Mouse (Mus musculus) thymus, postnatal 36 days (tissue): ENCODE data around the gene Tet1.
"Not testable (repeated sequence)": the region's sequence is repeated elsewhere in the genome, so short reads cannot be mapped to it uniquely, and the experiment has no call there.

Source experiments
- DNase-seq, 2 experiments: peaks; one replicate each; pipeline ENCODE4 v3.0.0; 2022; ENCODE audit warnings: mixed read lengths in 2 of 2

Gene Tet1

GRCm38 (mm10) chr10:62908896-62909295 is at the start of gene Tet1:
Gene Tet1 (minus strand): TSS chr10:62908996.
- not testable (repeated sequence) for DNase-seq

- DNase-seq, result no peak
Observed at GRCm38 (mm10) chr10:62948551-62948950, 39.8 kb upstream of the Tet1 start.

GRCm38 (mm10) chr10:62946738-62947471 is 38.1 kb upstream of the Tet1 start, which contains the start of gene Dna2:
Gene Dna2 (plus strand): TSS chr10:62947026.
- DNase-seq, result peak; percentile 71 to 81

- no peak for DNase-seq
Observed at GRCm38 (mm10) chr10:62944975-62945580, 36.3 kb upstream of the Tet1 start.

- no peak for DNase-seq
Observed at GRCm38 (mm10) chr10:62932381-62932780, 23.6 kb upstream of the Tet1 start.

- no peak for DNase-seq
Observed at GRCm38 (mm10) chr10:62924096-62924635, 15.4 kb upstream of the Tet1 start.

- DNase-seq, result no peak
Observed at GRCm38 (mm10) chr10:62920766-62921156, 12.0 kb upstream of the Tet1 start.

- peak; percentile 88 to 92 for DNase-seq
Observed at GRCm38 (mm10) chr10:62919925-62920765, 11.3 kb upstream of the Tet1 start, which contains the start of gene Slc25a16. Gene Slc25a16 (plus strand): TSS chr10:62920633.

GRCm38 (mm10) chr10:62918985-62919384 is 10.2 kb upstream of the Tet1 start:
- no peak for DNase-seq

- DNase-seq, result no peak
Observed at GRCm38 (mm10) chr10:62911120-62911519, 2.3 kb upstream of the Tet1 start.

- no peak for DNase-seq
Observed at GRCm38 (mm10) chr10:62906336-62906735, 2.5 kb downstream of the Tet1 start.

- DNase-seq, result no peak
Observed at GRCm38 (mm10) chr10:62902829-62903228, 6.0 kb downstream of the Tet1 start.

- DNase-seq, result no peak
Observed at GRCm38 (mm10) chr10:62901826-62902225, 7.0 kb downstream of the Tet1 start.

GRCm38 (mm10) chr10:62900144-62900543 is 8.7 kb downstream of the Tet1 start:
- no peak for DNase-seq

GRCm38 (mm10) chr10:62898061-62898460 is 10.7 kb downstream of the Tet1 start:
- DNase-seq, result no peak

- DNase-seq, result no peak
Observed at GRCm38 (mm10) chr10:62897437-62897836, 11.4 kb downstream of the Tet1 start.

GRCm38 (mm10) chr10:62896774-62897173 is 12.0 kb downstream of the Tet1 start:
- no peak for DNase-seq

GRCm38 (mm10) chr10:62896035-62896434 is 12.8 kb downstream of the Tet1 start:
- no peak for DNase-seq

- no peak for DNase-seq
Observed at GRCm38 (mm10) chr10:62895386-62895785, 13.4 kb downstream of the Tet1 start.

- DNase-seq, result no peak
Observed at GRCm38 (mm10) chr10:62894447-62894846, 14.3 kb downstream of the Tet1 start.

GRCm38 (mm10) chr10:62893356-62893884 is 15.4 kb downstream of the Tet1 start:
- DNase-seq, result no peak

- DNase-seq, result no peak
Observed at GRCm38 (mm10) chr10:62892549-62893232, 16.1 kb downstream of the Tet1 start.
